Mouse (Mus musculus) kidney, embryonic 16.5 days (tissue): ENCODE data around the gene Vrtn. TPM values are rescaled to one million over a fixed set of nuclear protein-coding genes. Genes with fewer than 3 reads are reported as not detected.

Source experiments
- polyA plus RNA-seq: library from polyadenylated mRNA; unstranded; fragments of >200 nt; fragmentation: Nextera tagmentation; extraction: Ambion mirVana; gene quantifications from 2 replicates; pipeline ENCODE4 v1.2.1, GENCODE M21; 2015

Vrtn gene
- polyA plus RNA-seq, 1 experiment from 2014 or later = not detected

Other genes with a start within 250 kb of the Vrtn start
- 57.7 and 68.8 TPM in 2 replicates for gene Entpd5, start 232.0 kb upstream of the Vrtn start, polyA plus RNA-seq
- gene Bbof1, start 231.9 kb upstream of the Vrtn start, polyA plus RNA-seq = 1.5 and 2.2 TPM in 2 replicates
- 22.3 and 23.0 TPM in 2 replicates for gene Rnf113a2, start 223.8 kb upstream of the Vrtn start, polyA plus RNA-seq
- gene Aldh6a1, start 190.0 kb upstream of the Vrtn start, polyA plus RNA-seq = 89.2 and 93.4 TPM in 2 replicates
- gene Lin52, start 189.6 kb upstream of the Vrtn start, polyA plus RNA-seq = 21.7 and 23.7 TPM in 2 replicates
- not detected in 2 replicates for gene Vsx2, start 71.3 kb upstream of the Vrtn start, polyA plus RNA-seq
- gene Abcd4, start 23.6 kb upstream of the Vrtn start, polyA plus RNA-seq = 22.4 and 24.6 TPM in 2 replicates
- 0.06 and 0.09 TPM in 2 replicates for gene Syndig1l, start 57.8 kb downstream of the Vrtn start, polyA plus RNA-seq
- gene Npc2, start 132.1 kb downstream of the Vrtn start, polyA plus RNA-seq = 65.4 and 69.8 TPM in 2 replicates
- 148 and 150 TPM in 2 replicates for gene Isca2, start 132.2 kb downstream of the Vrtn start, polyA plus RNA-seq
- gene Ltbp2, start 235.5 kb downstream of the Vrtn start, polyA plus RNA-seq = 0.89 and 0.98 TPM in 2 replicates